Mouse (Mus musculus) stomach, embryonic 14.5 days (tissue): ENCODE data around the gene Lbhd1. TPM values are rescaled to one million over a fixed set of nuclear protein-coding genes. Genes with fewer than 3 reads are reported as not detected.
"Not testable (repeated sequence)": the region's sequence is repeated elsewhere in the genome, so short reads cannot be mapped to it uniquely, and the experiment has no call there.

ENCODE experiments used
- ATAC-seq: fragments of 200-750 bp; cut with Nextera tagmentation; 2 replicates; pipeline ENCODE4 v1.8.0; 2017; ENCODE audit warnings: low read depth, moderate TSS enrichment; ENCODE audit not compliant: insufficient number of reproducible peaks, insufficient read depth, low FRiP score
- H3K27ac ChIP-seq: fragments of 300-500 bp; sonication (generic); 2 replicates; pipeline ENCODE4 v1.5.1; 2014; ENCODE audit warnings: mild to moderate bottlenecking, low read length, moderate library complexity, mixed read lengths
- H3K27me3 ChIP-seq: fragments of 300-500 bp; sonication (generic); 2 replicates; pipeline ENCODE4 v1.6.1; 2014; ENCODE audit warnings: low read length, control low read depth, mixed read lengths; ENCODE audit not compliant: control insufficient read depth, insufficient read depth
- H3K36me3 ChIP-seq: fragments of 300-500 bp; sonication (generic); 2 replicates; pipeline ENCODE4 v1.6.1; 2014; ENCODE audit warnings: mild to moderate bottlenecking, control low read depth, low read length, moderate library complexity, mixed read lengths; ENCODE audit not compliant: control insufficient read depth, insufficient read depth
- H3K4me1 ChIP-seq: fragments of 300-500 bp; sonication (generic); 2 replicates; pipeline ENCODE4 v1.6.1; 2014; ENCODE audit warnings: low read length, control low read depth, mixed read lengths; ENCODE audit not compliant: control insufficient read depth, insufficient read depth
- H3K4me2 ChIP-seq: fragments of 300-500 bp; sonication (generic); replicated peaks from 2 replicates; pipeline ENCODE4 v1.6.1; 2014; ENCODE audit warnings: low read depth, low read length, control low read depth
- H3K4me3 ChIP-seq: fragments of 300-500 bp; sonication (generic); 2 replicates; pipeline ENCODE4 v1.5.1; 2014; ENCODE audit warnings: low read depth, low read length, control low read depth
- H3K9ac ChIP-seq: fragments of 300-500 bp; sonication (generic); replicated peaks from 2 replicates; pipeline ENCODE4 v1.6.1; 2014; ENCODE audit warnings: low read depth, mild to moderate bottlenecking, control low read depth, low read length, moderate library complexity, mixed read lengths
- H3K9me3 ChIP-seq: fragments of 300-500 bp; sonication (generic); 2 replicates; pipeline ENCODE4 v1.6.1; 2016; ENCODE audit warnings: low read depth, low read length, control low read depth; ENCODE audit not compliant: control insufficient read depth
- WGBS: fragments of 180-500 bp; shearing (Covaris S2); extraction: QIAGEN DNeasy Blood & Tissue Kit; methylation state at CpG from one replicate; pipeline ENCODE4 v1.1.7; 2014; 5-methylcytosine and 5-hydroxymethylcytosine counted together
- polyA plus RNA-seq: library from polyadenylated mRNA; unstranded; fragments of >200 nt; fragmentation: Nextera tagmentation; extraction: Ambion mirVana; gene quantifications from 2 replicates; pipeline ENCODE4 v1.2.1, GENCODE M21; 2014

The Lbhd1 gene
- polyA plus RNA-seq, 1 experiment from 2014 or later: 82.3 TPM

- peaks cover 21% of the 10 kb centered on the region for H3K36me3 ChIP-seq
- peak overlapping the region; percentile 50 for H3K4me2 ChIP-seq
- peak; percentile 28; the same call in 1 of the 2 replicates for ATAC-seq
Measured at GRCm38 (mm10) chr19:8897211-8897864, 13.8 kb downstream of the Lbhd1 start.

GRCm38 (mm10) chr19:8897865-8898495 lies 14.4 kb downstream of the Lbhd1 start, which contains the start of gene Ganab:
Ganab (plus strand) TSS chr19:8898071.
- peak within 1 kb of the TSS; percentile 87 for H3K4me2 ChIP-seq
- under 1% methylated on average over 53 of the region's 53 CpGs for WGBS
- peaks cover 24% of the 10 kb centered on the region for H3K36me3 ChIP-seq
- ATAC-seq: peak; percentile 99
- H3K4me1 ChIP-seq: peaks cover 20% of the 10 kb centered on the region
- H3K27me3 ChIP-seq: no peaks in the 10 kb centered on the region
- H3K9me3 ChIP-seq: no peaks in the 10 kb centered on the region
- H3K9ac ChIP-seq: peak within 1 kb of the TSS; percentile 95
- H3K27ac ChIP-seq: peak within 1 kb of the TSS; percentile 87
- H3K4me3 ChIP-seq: peak within 1 kb of the TSS; percentile 99

More at GRCm38 (mm10) chr19:8897211-8897864, 13.8 kb downstream of the Lbhd1 start:
- 22% methylated on average over 21 of the region's 21 CpGs for WGBS
- H3K27ac ChIP-seq: peak overlapping the region; percentile 87
- peaks cover 20% of the 10 kb centered on the region for H3K4me1 ChIP-seq
- not testable (repeated sequence) for H3K9me3 ChIP-seq, H3K27me3 ChIP-seq
- H3K9ac ChIP-seq: peak overlapping the region; percentile 42; the same call in 1 of the 2 replicates
- peak overlapping the region; percentile 99; the same call in 1 of the 2 replicates for H3K4me3 ChIP-seq

DNA sequence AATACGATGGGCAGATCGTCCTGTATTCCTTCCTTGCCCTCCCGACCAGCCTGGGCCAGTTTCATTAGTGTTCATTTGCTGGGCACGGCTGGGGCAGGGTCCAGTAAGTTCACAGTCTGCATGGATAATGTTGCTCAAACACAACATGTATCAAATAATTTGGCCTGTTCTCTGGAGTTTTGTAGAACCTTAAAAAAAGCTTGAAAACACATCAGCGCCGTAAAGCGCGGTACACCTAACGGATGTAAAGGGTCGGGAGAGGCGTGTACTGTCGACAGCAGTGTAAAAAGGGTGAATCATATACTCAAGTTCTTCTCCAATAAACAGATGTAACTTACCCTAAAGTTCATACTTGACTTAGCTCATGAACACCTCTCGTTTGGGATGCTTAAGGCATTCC lies 15.0 kb downstream of the Lbhd1 start:
- H3K36me3 ChIP-seq: peaks cover 30% of the 10 kb centered on the region
- 5% methylated on average over 13 of the region's 13 CpGs for WGBS
- H3K4me2 ChIP-seq: peak overlapping the region; percentile 87
- peaks cover 20% of the 10 kb centered on the region for H3K4me1 ChIP-seq
- H3K9ac ChIP-seq: peak overlapping the region; percentile 95
- H3K9me3 ChIP-seq: no peaks in the 10 kb centered on the region
- H3K27me3 ChIP-seq: no peaks in the 10 kb centered on the region
- peak overlapping the region; percentile 87 for H3K27ac ChIP-seq
- no peak for ATAC-seq
- peak overlapping the region; percentile 99 for H3K4me3 ChIP-seq

GRCm38 (mm10) chr19:8899079-8899478 lies 15.5 kb downstream of the Lbhd1 start:
- peak overlapping the region; percentile 95 for H3K9ac ChIP-seq
- H3K27ac ChIP-seq: 0 out of 2 replicates have a peak overlapping the region, but pooled peaks have one; percentile 87
- peaks cover 33% of the 10 kb centered on the region for H3K36me3 ChIP-seq
- peaks cover 15% of the 10 kb centered on the region for H3K4me1 ChIP-seq
- 41% methylated on average over 3 of the region's 3 CpGs for WGBS
- H3K9me3 ChIP-seq: no peaks in the 10 kb centered on the region
- peak overlapping the region; percentile 87 for H3K4me2 ChIP-seq
- H3K4me3 ChIP-seq: peak overlapping the region; percentile 99
- H3K27me3 ChIP-seq: no peaks in the 10 kb centered on the region
- ATAC-seq: no peak

GRCm38 (mm10) chr19:8903412-8903811 lies 19.9 kb downstream of the Lbhd1 start:
- Histone ChIP-seq H3K36me3 (peaks cover 52% of the 10 kb centered on the region), H3K4me1 (peaks cover 9% of the 10 kb centered on the region), H3K4me3 (no peak overlapping the region), H3K9ac (no peak overlapping the region), H3K4me2 (no peak overlapping the region), H3K27me3 (no peaks in the 10 kb centered on the region), H3K27ac (no peak overlapping the region), H3K9me3 (no peaks in the 10 kb centered on the region)
- ATAC-seq: no peak
- WGBS: 92% methylated on average over 5 of the region's 5 CpGs

DNA sequence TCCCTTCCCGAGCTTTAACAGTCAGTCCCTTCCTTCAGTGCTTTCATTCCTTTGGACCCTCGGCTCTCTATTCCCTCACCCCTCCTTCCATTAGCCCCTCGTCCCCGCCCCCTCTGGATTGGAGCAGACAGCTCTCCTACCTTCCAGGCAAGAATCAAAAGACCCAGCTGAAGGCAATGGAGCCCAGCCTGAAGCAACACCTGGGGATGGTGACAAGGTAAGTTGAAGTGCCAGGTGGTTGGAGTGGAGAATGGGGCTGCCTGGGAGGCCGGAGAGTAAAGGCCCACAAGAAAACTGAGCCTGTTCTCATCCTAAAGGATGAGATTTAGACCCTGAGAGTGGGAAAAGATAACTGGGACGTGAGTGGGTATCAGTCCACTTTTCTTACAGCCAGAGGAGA lies 25.0 kb downstream of the Lbhd1 start:
- Histone ChIP-seq H3K4me3 (no peak overlapping the region), H3K4me2 (no peak overlapping the region), H3K9me3 (no peaks in the 10 kb centered on the region), H3K9ac (no peak overlapping the region), H3K27me3 (no peaks in the 10 kb centered on the region), H3K36me3 (peaks cover 93% of the 10 kb centered on the region), H3K27ac (no peak overlapping the region), H3K4me1 (no peaks in the 10 kb centered on the region)
- no peak for ATAC-seq
- WGBS: 89% methylated on average over 6 of the region's 6 CpGs

- Histone ChIP-seq H3K4me2 (no peak overlapping the region), H3K4me3 (no peak overlapping the region), H3K27ac (no peak overlapping the region), H3K9ac (no peak overlapping the region), H3K4me1 (no peaks in the 10 kb centered on the region), H3K36me3 (peaks cover 99% of the 10 kb centered on the region), H3K9me3 (no peaks in the 10 kb centered on the region), H3K27me3 (no peaks in the 10 kb centered on the region)
- no peak for ATAC-seq
- 88% methylated on average over 5 of the region's 5 CpGs for WGBS
Measured at GRCm38 (mm10) chr19:8911810-8912209, 28.3 kb downstream of the Lbhd1 start.

GRCm38 (mm10) chr19:8914212-8914611 lies 30.7 kb downstream of the Lbhd1 start:
- H3K9me3 ChIP-seq: no peaks in the 10 kb centered on the region
- no peak overlapping the region for H3K4me2 ChIP-seq
- no peak for ATAC-seq
- no peak overlapping the region for H3K9ac ChIP-seq
- no peaks in the 10 kb centered on the region for H3K4me1 ChIP-seq
- no peaks in the 10 kb centered on the region for H3K27me3 ChIP-seq
- peaks cover 78% of the 10 kb centered on the region for H3K36me3 ChIP-seq
- no peak overlapping the region for H3K27ac ChIP-seq
- 93% methylated on average over 3 of the region's 3 CpGs for WGBS
- H3K4me3 ChIP-seq: no peak overlapping the region
